Mouse (Mus musculus) neural tube, embryonic 11.5 days (tissue): Measurements from ENCODE around the gene Adrb1. TPM values are rescaled to one million over a fixed set of nuclear protein-coding genes. Genes with fewer than 3 reads are reported as not detected.

Experiments
- ATAC-seq: fragments of 200-750 bp; cut with Nextera tagmentation; 2 replicates; pipeline ENCODE4 v1.8.0; 2017; ENCODE audit warnings: moderate number of reproducible peaks, mild to moderate bottlenecking, moderate TSS enrichment, moderate library complexity; ENCODE audit not compliant: insufficient read depth, low FRiP score, low TSS enrichment
- DNase-seq: peaks from one replicate; pipeline ENCODE4 v3.0.0-alpha.2; 2015; ENCODE audit warnings: low spot score
- H3K27ac ChIP-seq: fragments of 300-500 bp; sonication (generic); 2 replicates; pipeline ENCODE4 v1.5.1; 2014; ENCODE audit warnings: low read depth, mild to moderate bottlenecking, low read length
- H3K27me3 ChIP-seq: fragments of 300-500 bp; sonication (generic); 2 replicates; pipeline ENCODE4 v1.6.1; 2014; ENCODE audit warnings: mild to moderate bottlenecking, low read length, mixed read lengths; ENCODE audit not compliant: control insufficient read depth, insufficient read depth
- H3K36me3 ChIP-seq: fragments of 300-500 bp; sonication (generic); 2 replicates; pipeline ENCODE4 v1.6.1; 2014; ENCODE audit warnings: mild to moderate bottlenecking, low read length, moderate library complexity, mixed read lengths; ENCODE audit not compliant: control insufficient read depth, insufficient read depth
- H3K4me1 ChIP-seq: fragments of 300-500 bp; sonication (generic); 2 replicates; pipeline ENCODE4 v1.6.1; 2014; ENCODE audit warnings: low read length, mixed read lengths; ENCODE audit not compliant: control insufficient read depth, insufficient read depth
- H3K4me2 ChIP-seq: fragments of 300-500 bp; sonication (generic); 2 replicates; pipeline ENCODE4 v1.6.1; 2014; ENCODE audit warnings: low read depth, mild to moderate bottlenecking, moderate library complexity
- H3K4me3 ChIP-seq: fragments of 300-500 bp; sonication (generic); 2 replicates; pipeline ENCODE4 v1.5.1; 2014; ENCODE audit warnings: low read depth, low read length
- H3K9ac ChIP-seq: fragments of 300-500 bp; sonication (generic); 2 replicates; pipeline ENCODE4 v1.6.1; 2014; ENCODE audit warnings: mild to moderate bottlenecking, low read length
- H3K9me3 ChIP-seq: fragments of 300-500 bp; sonication (generic); 2 replicates; pipeline ENCODE4 v1.6.1; 2016; ENCODE audit warnings: low read length; ENCODE audit not compliant: control insufficient read depth
- WGBS: fragments of 180-500 bp; shearing (Covaris S2); extraction: QIAGEN DNeasy Blood & Tissue Kit; methylation state at CpG from one replicate; pipeline ENCODE4 v1.1.7; 2014; 5-methylcytosine and 5-hydroxymethylcytosine counted together
- polyA plus RNA-seq: library from polyadenylated mRNA; unstranded; fragments of >200 nt; fragmentation: Nextera tagmentation; extraction: Ambion mirVana; gene quantifications from 2 replicates; pipeline ENCODE4 v1.2.1, GENCODE M21; 2014

The Adrb1 gene
- polyA plus RNA-seq, 1 experiment from 2014 or later, result 0.20 TPM

DNA sequence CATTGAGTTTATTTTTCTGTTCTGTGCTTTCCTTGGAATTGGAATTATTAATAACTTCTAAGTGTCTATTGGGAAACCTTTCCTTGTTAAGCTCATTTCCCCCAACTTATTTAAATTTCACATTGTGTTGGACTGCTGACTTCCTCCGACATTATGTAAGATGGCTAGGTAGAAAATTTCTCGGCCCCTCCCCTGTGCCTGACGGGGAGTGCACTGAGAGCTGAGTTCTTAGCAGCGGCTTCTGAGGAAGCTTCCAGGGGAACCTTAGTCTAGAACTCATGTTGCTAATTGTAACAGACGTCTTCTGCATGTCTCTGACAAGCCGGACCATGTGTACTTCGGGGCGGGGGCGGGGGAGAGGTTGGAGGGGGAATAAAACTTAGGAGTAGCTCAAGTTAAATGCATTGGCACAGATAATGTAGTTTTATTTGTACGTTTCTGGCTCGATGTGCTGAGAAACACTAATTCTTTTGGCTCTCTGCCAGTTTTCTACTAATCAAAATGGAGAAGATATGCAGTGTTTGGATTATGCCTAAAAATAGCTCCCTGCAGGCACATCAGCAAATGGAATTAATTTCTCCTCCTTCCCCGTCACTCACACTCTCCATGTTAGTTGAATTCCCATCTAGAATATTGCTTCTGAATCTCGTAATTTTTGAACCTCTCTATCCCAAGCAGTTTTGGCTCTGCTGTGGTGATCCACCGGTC is 5.3 kb downstream of the Adrb1 start:
- H3K4me1 ChIP-seq, result peaks cover 8% of the 10 kb centered on the region
- H3K9ac ChIP-seq, result no peak overlapping the region
- no peak overlapping the region for H3K4me2 ChIP-seq
- peaks cover 33% of the 10 kb centered on the region for H3K27me3 ChIP-seq
- ATAC-seq, result no peak
- H3K9me3 ChIP-seq, result no peaks in the 10 kb centered on the region
- H3K4me3 ChIP-seq, result no peak overlapping the region
- WGBS, result 84% methylated on average over 14 of the region's 14 CpGs
- no peak overlapping the region for H3K27ac ChIP-seq
- no peak for DNase-seq
- H3K36me3 ChIP-seq, result no peaks in the 10 kb centered on the region

DNA sequence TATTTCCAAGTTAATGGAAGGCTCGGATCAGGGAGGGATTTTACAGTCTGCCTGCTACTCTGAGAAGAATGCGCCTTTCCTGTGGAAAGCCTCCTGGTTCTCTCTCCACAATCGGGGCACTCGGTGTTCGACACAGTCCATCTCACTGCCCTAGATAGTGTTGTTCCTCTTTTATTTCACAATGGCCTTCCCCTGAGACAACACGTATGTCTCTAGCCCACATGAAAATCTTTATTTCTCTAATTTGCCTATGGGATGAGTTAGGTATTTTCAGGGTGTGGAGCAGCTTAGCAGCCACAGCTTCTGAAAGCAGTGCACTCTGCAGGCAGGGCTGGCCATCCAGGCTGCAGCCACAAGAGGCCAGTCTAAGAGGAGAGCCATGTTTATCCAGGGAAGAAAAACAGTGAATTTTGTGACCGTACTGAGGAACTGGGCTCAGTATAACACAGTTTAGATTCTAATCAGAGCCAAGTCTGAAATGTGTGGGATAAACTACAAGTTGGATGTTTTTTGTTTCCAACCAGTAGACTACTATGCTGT is 12.1 kb downstream of the Adrb1 start:
- Histone ChIP-seq H3K4me3 (no peak overlapping the region), H3K36me3 (no peaks in the 10 kb centered on the region), H3K27me3 (no peaks in the 10 kb centered on the region), H3K9me3 (no peaks in the 10 kb centered on the region), H3K4me1 (no peaks in the 10 kb centered on the region), H3K4me2 (no peak overlapping the region), H3K27ac (no peak overlapping the region), H3K9ac (no peak overlapping the region)
- ATAC-seq (no peak), DNase-seq (no peak)
- 70% methylated on average over 7 of the region's 7 CpGs for WGBS

DNA sequence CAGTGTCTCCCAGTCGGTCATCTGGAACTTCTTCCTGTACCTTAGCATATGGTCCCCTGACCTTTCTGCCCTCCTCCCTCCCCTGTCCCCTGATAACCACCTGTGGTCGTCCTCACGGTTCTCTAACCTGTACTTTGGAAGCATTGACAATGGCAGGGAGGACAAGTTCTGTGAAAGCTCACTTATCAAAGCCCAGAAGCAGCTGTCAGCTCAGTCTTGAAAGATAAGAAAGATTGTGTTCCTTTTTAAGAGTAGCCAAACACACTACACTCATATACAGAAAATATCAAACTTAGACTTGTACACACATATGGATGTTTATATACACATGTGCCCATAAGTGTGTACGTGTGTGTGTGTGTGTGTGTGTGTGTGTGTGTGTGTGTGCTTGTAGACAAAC is 13.7 kb downstream of the Adrb1 start:
- DNase-seq, result no peak
- ATAC-seq, result no peak
- no peaks in the 10 kb centered on the region for H3K36me3 ChIP-seq
- 63% methylated on average over 4 of the region's 4 CpGs for WGBS
- H3K9ac ChIP-seq, result no peak overlapping the region
- H3K27ac ChIP-seq, result no peak overlapping the region
- no peak overlapping the region for H3K4me2 ChIP-seq
- H3K9me3 ChIP-seq, result no peaks in the 10 kb centered on the region
- no peaks in the 10 kb centered on the region for H3K4me1 ChIP-seq
- H3K27me3 ChIP-seq, result no peaks in the 10 kb centered on the region
- no peak overlapping the region for H3K4me3 ChIP-seq

DNA sequence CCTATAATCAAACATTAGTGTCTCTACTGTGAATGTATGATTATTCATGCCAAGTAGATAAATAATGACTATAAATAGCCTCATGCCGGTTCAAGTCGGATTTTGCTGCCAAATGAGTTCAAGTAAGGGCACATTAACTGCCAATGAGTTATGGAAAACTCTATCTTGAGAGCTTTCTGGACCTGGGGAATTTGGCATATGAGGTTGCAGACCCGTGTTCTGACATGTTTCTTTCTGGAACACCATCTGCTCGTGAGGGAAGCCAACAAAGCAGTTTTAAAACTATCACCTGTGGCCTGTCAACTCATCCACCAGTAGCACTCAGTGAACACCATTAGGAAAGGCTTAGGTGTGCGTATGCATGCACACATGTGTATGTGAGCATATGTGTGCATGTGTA is 14.3 kb downstream of the Adrb1 start:
- no peak overlapping the region for H3K4me3 ChIP-seq
- no peaks in the 10 kb centered on the region for H3K36me3 ChIP-seq
- 78% methylated on average over 5 of the region's 5 CpGs for WGBS
- no peaks in the 10 kb centered on the region for H3K4me1 ChIP-seq
- DNase-seq, result no peak
- H3K9me3 ChIP-seq, result no peaks in the 10 kb centered on the region
- ATAC-seq, result no peak
- no peak overlapping the region for H3K4me2 ChIP-seq
- H3K27me3 ChIP-seq, result no peaks in the 10 kb centered on the region
- H3K27ac ChIP-seq, result no peak overlapping the region
- H3K9ac ChIP-seq, result no peak overlapping the region

GRCm38 (mm10) chr19:56745061-56745460 is 23.1 kb downstream of the Adrb1 start:
- Histone ChIP-seq H3K9me3 (no peaks in the 10 kb centered on the region), H3K4me2 (no peak overlapping the region), H3K36me3 (no peaks in the 10 kb centered on the region), H3K27me3 (no peaks in the 10 kb centered on the region), H3K27ac (no peak overlapping the region), H3K9ac (no peak overlapping the region), H3K4me3 (no peak overlapping the region), H3K4me1 (no peaks in the 10 kb centered on the region)
- no peak for DNase-seq
- no peak for ATAC-seq
- 70% methylated on average over 7 of the region's 7 CpGs for WGBS

- H3K4me2 ChIP-seq, result no peak overlapping the region
- H3K4me3 ChIP-seq, result no peak overlapping the region
- no peak for DNase-seq
- no peaks in the 10 kb centered on the region for H3K9me3 ChIP-seq
- no peak overlapping the region for H3K9ac ChIP-seq
- WGBS, result 74% methylated on average over 6 of the region's 6 CpGs
- no peak for ATAC-seq
- H3K27ac ChIP-seq, result no peak overlapping the region
- no peaks in the 10 kb centered on the region for H3K4me1 ChIP-seq
- no peaks in the 10 kb centered on the region for H3K36me3 ChIP-seq
- H3K27me3 ChIP-seq, result no peaks in the 10 kb centered on the region
Measured at GRCm38 (mm10) chr19:56745528-56745927, 23.5 kb downstream of the Adrb1 start.

DNA sequence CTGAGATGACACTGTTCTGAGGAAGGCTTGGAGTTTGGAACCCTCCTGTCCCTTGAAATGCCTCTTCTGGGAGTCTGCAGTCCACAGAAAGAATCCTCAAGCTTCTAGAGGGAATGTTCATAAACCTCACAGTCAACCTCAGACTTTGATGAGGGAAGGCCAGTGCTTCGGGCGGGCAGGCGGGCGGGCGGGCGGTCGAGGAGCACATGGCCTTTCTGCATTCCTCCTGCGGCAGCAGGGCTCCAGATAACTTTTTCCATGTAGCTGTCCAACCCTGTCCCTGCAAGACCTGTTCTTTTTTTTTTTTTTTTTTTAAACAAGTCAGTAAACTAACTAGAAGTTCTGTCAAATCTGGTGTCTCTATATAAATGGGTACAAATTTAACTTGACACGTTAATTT is 24.6 kb downstream of the Adrb1 start:
- DNase-seq (no peak), ATAC-seq (no peak)
- Histone ChIP-seq H3K4me3 (no peak overlapping the region), H3K36me3 (no peaks in the 10 kb centered on the region), H3K4me1 (no peaks in the 10 kb centered on the region), H3K27ac (no peak overlapping the region), H3K9ac (no peak overlapping the region), H3K27me3 (no peaks in the 10 kb centered on the region), H3K4me2 (no peak overlapping the region), H3K9me3 (no peaks in the 10 kb centered on the region)
- 90% methylated on average over 9 of the region's 9 CpGs for WGBS

GRCm38 (mm10) chr19:56747878-56748277 is 25.9 kb downstream of the Adrb1 start:
- no peak for ATAC-seq
- Histone ChIP-seq H3K36me3 (no peaks in the 10 kb centered on the region), H3K27ac (no peak overlapping the region), H3K27me3 (no peaks in the 10 kb centered on the region), H3K4me2 (no peak overlapping the region), H3K9ac (no peak overlapping the region), H3K4me3 (no peak overlapping the region), H3K9me3 (no peaks in the 10 kb centered on the region), H3K4me1 (no peaks in the 10 kb centered on the region)
- 89% methylated on average over 10 of the region's 10 CpGs for WGBS
- no peak for DNase-seq

DNA sequence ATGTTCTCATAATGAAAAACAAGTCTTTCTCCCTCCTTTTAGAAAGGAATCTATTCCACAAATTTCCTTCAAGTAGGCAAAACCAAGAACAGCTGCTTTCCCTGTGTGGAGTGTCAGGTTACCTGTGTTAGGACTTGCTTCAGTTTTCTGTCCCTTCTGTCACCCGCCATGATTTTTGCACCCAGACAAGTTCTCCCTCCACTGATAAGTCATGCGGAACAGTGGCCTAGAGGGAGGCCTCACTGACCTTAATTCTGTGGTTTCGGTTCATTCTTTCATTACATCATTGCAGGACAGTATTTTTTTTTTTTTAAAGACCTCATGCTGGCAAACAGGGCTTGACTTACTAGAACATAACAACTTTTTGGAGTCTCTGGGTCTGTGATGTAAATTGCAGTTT is 27.3 kb downstream of the Adrb1 start:
- no peaks in the 10 kb centered on the region for H3K36me3 ChIP-seq
- no peak overlapping the region for H3K4me2 ChIP-seq
- H3K27ac ChIP-seq, result no peak overlapping the region
- no peaks in the 10 kb centered on the region for H3K4me1 ChIP-seq
- no peak overlapping the region for H3K4me3 ChIP-seq
- H3K9ac ChIP-seq, result no peak overlapping the region
- H3K27me3 ChIP-seq, result no peaks in the 10 kb centered on the region
- WGBS, result 39% methylated on average over 3 of the region's 3 CpGs
- ATAC-seq (no peak), DNase-seq (no peak)
- H3K9me3 ChIP-seq, result no peaks in the 10 kb centered on the region
